Mouse (Mus musculus): ENCODE measurements around the gene Gcn1l1. TPM values are rescaled to one million over a fixed set of nuclear protein-coding genes. Genes with fewer than 3 reads are reported as not detected.

The Gcn1l1 gene
- polyA plus RNA-seq, 1 experiment: 68.7 TPM

DNA sequence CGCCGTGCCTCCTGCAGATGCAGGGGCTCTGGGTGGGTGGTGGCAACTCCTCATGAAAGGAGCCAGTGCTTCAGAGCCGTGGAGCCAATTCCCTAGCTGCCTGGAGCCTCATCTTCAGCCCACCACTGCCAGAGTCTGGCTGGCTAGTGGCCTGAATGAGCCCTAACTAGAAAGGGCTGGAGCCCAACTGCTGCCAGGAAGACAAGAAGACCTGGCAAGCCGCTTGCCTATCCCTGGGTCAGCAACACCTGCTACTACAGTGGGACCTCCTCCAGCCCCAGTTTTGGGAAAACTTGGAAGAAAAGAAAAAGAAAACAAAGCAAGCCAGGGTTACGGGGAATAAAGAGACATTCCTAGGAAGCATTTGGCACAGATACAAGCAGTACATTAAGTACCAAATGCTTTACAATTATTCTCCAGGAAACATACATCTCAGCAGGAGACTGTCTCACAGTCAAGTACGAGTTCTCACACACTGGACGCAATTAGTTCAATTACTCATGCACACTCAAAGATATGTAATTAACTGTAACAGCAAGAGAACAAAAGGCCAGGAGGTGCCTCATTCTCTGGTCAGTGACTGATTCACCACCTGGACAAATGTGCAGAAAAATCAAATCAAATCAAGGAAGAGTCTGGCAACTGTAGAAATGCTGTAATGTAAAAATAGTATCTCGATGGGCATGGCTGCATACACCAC, 101.5 kb downstream of the Gcn1l1 start:
- TF ChIP-seq CTCF (IDR thresholded peaks at IDR 0.05; ENCODE audit: borderline replicate concordance, extremely low read depth, insufficient read depth, insufficient read length) (no peak), POLR2A (IDR thresholded peaks at IDR 0.05; ENCODE audit: borderline replicate concordance, extremely low read depth, insufficient read depth, insufficient read length, poor library complexity, severe bottlenecking) (no peak)
- peak; percentile 74 for DNase-seq (ENCODE audit: low read depth)

DNA sequence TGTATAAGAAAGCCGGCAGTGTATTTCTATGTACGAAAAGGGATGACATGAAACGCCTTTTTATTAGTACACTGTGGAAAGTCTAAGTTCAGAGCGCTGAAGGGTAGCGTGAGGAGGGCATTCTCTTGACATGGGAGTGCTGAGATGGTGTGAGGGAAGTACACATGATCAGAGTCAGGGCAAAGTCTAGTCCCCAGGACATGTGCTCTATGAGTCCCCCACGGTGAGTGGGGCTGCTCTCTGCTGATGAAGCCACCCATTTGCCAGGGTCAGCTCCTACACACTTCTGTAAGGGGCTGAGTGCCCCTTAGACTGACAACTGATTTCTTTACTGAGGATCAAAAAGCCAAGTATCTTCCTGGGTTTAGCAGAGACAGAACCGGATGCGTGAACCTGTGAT, 102.2 kb downstream of the Gcn1l1 start:
- TF ChIP-seq POLR2A (IDR thresholded peaks at IDR 0.05; ENCODE audit: borderline replicate concordance, extremely low read depth, insufficient read depth, insufficient read length, poor library complexity, severe bottlenecking) (no peak), CTCF (IDR thresholded peaks at IDR 0.05; ENCODE audit: borderline replicate concordance, extremely low read depth, insufficient read depth, insufficient read length) (no peak)
- no peak for DNase-seq (ENCODE audit: low read depth)

DNA sequence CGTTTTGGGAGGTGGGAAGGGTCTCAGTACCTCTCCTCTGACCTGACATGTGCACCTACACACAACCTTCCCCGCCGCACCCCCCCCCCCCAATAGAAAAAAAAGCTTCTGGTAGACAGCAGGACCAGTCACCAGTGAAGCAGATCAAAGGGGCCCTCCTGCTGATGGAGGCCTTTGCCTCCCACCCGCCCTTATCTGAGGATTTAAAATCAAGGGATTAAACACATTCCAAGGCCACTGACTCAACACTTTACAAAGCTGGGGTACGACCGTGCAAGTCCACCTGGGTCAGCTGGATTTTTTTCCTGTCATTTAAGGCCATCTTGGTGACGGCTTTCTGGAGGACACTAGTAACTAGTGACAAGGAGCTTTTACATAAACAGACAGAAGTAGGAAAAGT, 102.8 kb downstream of the Gcn1l1 start:
- DNase-seq (ENCODE audit: low read depth): peak; percentile 18
- TF ChIP-seq POLR2A (IDR thresholded peaks at IDR 0.05; ENCODE audit: borderline replicate concordance, extremely low read depth, insufficient read depth, insufficient read length, poor library complexity, severe bottlenecking): no peak
- no peak for TF ChIP-seq CTCF (IDR thresholded peaks at IDR 0.05; ENCODE audit: borderline replicate concordance, extremely low read depth, insufficient read depth, insufficient read length)

DNA sequence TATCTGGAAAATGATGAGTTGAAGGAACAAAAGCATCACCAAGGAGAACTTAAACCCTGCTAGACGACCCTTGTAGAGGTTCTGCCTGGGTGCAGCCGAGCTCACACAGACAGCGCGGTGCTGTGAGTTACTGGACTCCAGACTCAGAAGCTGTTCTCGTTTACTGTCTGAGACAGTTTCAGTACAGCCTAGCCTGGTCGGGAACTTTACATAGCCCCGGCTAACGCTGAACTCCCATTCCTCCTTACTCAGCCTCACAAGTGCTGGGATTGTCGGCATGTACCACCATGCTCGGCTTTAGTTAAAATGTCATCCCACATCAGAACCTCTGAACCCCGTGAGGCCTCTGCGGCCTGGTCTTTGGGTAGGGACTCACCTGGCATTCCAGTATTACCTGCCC, 103.9 kb downstream of the Gcn1l1 start:
- no peak for DNase-seq (ENCODE audit: low read depth)
- TF ChIP-seq POLR2A (IDR thresholded peaks at IDR 0.05; ENCODE audit: borderline replicate concordance, extremely low read depth, insufficient read depth, insufficient read length, poor library complexity, severe bottlenecking) (no peak), CTCF (IDR thresholded peaks at IDR 0.05; ENCODE audit: borderline replicate concordance, extremely low read depth, insufficient read depth, insufficient read length) (no peak)

- no peak for DNase-seq (ENCODE audit: low read depth)
- TF ChIP-seq CTCF (IDR thresholded peaks at IDR 0.05; ENCODE audit: borderline replicate concordance, extremely low read depth, insufficient read depth, insufficient read length): no peak
- no peak for TF ChIP-seq POLR2A (IDR thresholded peaks at IDR 0.05; ENCODE audit: borderline replicate concordance, extremely low read depth, insufficient read depth, insufficient read length, poor library complexity, severe bottlenecking)
These were observed 104.9 kb downstream of the Gcn1l1 start for GRCm38 (mm10) chr5:115669974-115670373.

- no peak for DNase-seq (ENCODE audit: low read depth)
- TF ChIP-seq POLR2A (IDR thresholded peaks at IDR 0.05; ENCODE audit: borderline replicate concordance, extremely low read depth, insufficient read depth, insufficient read length, poor library complexity, severe bottlenecking) (no peak), CTCF (IDR thresholded peaks at IDR 0.05; ENCODE audit: borderline replicate concordance, extremely low read depth, insufficient read depth, insufficient read length) (no peak)
These were observed 105.4 kb downstream of the Gcn1l1 start for GRCm38 (mm10) chr5:115670406-115670805.

DNA sequence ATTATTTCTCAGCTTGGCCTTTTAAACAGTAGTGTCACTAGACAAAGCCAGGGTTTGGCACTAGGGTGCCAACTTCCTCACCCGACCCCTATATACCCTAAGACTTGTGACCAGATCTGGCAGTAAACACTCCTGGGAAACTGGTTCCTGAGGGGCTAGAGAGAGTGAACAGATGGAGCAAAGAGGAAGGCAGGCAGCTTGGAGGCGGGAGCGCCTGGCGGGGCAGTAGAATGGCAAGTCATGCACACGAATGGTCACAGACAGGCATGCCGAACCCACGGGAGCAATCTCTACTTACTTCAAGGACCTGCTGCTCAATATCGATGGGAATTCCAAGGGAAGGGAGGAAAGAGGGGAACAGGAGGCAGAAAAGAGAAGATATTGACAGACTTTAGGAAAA, 106.8 kb downstream of the Gcn1l1 start:
- no peak for TF ChIP-seq CTCF (IDR thresholded peaks at IDR 0.05; ENCODE audit: borderline replicate concordance, extremely low read depth, insufficient read depth, insufficient read length)
- DNase-seq (ENCODE audit: low read depth): peak; percentile 13

Other genes with a start within 250 kb of the Gcn1l1 start
- 91.9 and 105 TPM in 2 replicates for gene Srsf9, start 238.1 kb upstream of the Gcn1l1 start, polyA plus RNA-seq (2012; rRNA removed)
- gene Gatc, start 224.1 kb upstream of the Gcn1l1 start, polyA plus RNA-seq (2012; rRNA removed): 26.7 and 36.9 TPM in 2 replicates
- gene Triap1, start 224.0 kb upstream of the Gcn1l1 start, polyA plus RNA-seq (2012; rRNA removed): 25.6 and 30.3 TPM in 2 replicates
- 1,091 and 1,648 TPM in 2 replicates for gene Cox6a1, start 216.3 kb upstream of the Gcn1l1 start, polyA plus RNA-seq (2012; rRNA removed)
- gene Msi1, start 135.7 kb upstream of the Gcn1l1 start, polyA plus RNA-seq (2012; rRNA removed): 232 and 238 TPM in 2 replicates
- not detected in 2 replicates for gene Pla2g1b, start 99.0 kb upstream of the Gcn1l1 start, polyA plus RNA-seq (2012; rRNA removed)
- 57.3 and 89.4 TPM in 2 replicates for gene Sirt4, start 80.5 kb upstream of the Gcn1l1 start, polyA plus RNA-seq (2012; rRNA removed)
- 46.9 and 49.7 TPM in 2 replicates for gene Pxn, start 58.6 kb upstream of the Gcn1l1 start, polyA plus RNA-seq (2012; rRNA removed)
- 2,254 and 2,521 TPM in 2 replicates for gene Rplp0, start 5.8 kb upstream of the Gcn1l1 start, polyA plus RNA-seq (2012; rRNA removed)
- 96.7 and 102 TPM in 2 replicates for gene Rab35, start 66.7 kb downstream of the Gcn1l1 start, polyA plus RNA-seq (2012; rRNA removed)
- gene Bicdl1, start 166.4 kb downstream of the Gcn1l1 start, polyA plus RNA-seq (2012; rRNA removed): 165 and 168 TPM in 2 replicates